Mouse (Mus musculus) 3134 (cell line): ENCODE results near the gene Hnf1a.

ENCODE experiments used
- DNase-seq: peaks from one replicate; pipeline ENCODE4 v3.0.0-alpha.2; 2011; ENCODE audit warnings: low spot score; ENCODE audit not compliant: insufficient read length; ENCODE audit errors: extremely low read depth

Gene Hnf1a

DNA sequence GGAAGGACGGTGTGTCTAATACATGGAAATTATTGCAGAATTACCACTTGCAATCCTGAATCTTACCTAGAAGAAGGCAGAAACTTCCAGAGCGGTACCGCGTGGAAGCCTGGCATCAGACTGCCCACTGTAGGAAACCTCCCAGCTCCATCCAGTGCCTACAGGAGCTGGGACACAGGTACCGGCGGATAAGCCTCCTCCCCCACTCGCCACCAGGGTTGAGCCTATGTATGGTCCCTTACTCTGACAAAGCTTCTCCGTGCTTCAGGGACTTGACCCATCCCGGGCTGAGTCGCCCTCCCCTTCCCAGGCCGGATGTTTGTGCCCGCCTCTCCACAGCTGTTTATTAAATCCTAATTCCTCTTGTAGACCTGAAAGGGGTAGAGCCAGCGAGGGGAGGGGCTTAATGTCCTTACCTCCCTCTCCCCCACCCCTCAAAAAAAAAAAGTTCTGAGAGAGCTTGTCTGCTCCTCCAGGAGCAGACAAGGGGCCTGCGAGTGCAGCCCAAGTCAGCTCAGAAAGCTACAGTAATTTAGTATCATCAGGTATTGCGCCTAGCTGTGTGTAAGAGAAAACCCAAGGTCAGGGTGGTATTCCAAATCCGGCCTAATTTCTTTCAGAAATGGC lies 9.3 kb upstream of the Hnf1a start:
- DNase-seq: peak; percentile 23

DNA sequence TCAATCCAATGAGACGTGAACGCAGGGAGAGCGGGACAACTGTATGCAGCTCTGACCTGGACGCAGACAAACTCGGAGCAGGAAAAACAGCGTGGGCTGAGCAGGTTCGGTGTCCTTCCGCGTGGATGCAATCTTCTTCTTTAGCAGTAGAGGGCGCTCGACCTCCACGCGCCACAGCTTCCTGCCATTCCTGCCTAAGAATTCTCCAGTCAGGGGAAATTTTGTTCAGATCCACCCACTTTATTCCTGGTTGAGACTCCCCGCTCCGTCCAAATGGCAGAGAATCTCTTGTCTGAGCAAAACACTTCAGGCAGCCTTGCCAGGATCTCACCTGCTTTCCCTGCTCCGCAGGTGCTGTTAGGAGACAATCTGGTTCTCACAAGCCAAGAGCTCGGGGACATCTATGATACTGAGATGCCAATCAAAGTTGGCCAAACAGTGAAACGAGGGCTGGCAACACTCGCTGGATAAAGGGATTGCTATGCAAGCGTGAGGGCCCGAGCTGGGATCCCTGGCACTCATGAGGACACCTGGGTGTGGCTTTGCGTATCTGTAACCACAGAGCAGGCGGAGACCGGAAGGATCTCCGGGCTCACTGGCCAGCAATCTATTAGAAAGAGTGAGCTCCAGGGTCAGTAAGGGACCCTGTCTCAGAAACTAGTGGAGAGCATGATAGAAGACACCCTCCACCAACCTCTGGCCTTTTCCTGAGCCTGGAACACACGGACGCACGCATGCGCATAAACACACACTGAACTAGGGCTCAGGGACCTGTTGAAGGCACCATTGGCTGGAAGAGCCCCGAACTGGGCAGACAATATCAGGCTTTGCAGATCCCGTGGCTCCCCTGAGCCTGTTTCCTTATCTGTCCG lies 8.6 kb upstream of the Hnf1a start:
- DNase-seq: peak; percentile 61

DNA sequence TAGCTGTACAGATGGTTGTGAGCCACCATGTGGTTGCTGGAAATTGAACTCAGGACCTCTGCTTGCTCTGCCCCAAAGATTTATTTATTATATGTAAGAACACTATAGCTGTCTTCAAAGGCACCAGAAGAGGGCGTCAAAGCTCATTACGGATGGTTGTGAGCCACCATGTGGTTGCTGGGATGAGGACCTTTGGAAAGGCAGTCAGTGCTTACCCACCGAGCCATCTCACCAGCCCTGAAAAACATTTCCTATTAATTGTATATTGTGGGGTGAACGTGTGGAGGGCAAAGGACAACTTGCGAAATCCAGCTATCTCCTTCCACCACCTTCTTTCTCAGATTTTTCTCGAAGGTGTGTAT lies 8.0 kb upstream of the Hnf1a start:
- peak; percentile 68 for DNase-seq

DNA sequence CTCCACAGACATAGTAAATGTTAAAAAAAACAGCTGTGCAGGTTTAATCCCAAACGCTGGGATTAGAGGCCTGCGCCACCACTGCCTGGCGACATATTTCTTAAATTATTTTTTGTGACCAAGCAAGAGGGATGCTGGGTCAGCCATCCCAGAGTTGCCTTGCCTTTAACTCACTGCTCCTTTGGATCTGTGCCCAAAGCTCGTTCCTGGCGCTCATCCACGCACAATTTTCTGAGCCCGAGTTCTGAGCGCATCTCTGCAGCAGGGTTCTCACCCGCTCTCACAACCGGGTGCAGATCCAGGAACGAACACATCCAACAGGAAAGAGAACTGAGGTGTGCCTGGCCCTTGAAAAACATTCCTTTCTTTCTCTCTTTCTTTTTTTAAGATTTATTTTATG lies 7.6 kb upstream of the Hnf1a start:
- DNase-seq: no peak

DNA sequence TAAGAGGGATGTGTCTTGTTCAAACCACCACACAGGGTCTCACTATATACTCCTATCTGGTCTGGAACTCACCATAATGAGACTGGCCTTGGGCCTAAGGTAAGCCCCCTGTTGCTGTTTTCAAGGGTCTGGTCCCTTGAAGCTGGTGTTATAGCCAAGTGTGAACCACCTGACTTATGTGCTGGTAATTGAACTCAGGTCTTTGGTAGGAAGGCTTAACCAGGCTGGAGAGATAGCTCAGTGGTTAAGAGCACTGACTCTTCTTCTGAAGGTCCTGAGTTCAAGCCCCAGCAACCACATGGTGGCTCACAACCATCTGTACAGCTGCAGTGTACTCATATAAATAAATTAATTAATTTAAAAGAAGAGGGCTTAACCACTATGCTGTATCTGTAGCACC lies 6.0 kb upstream of the Hnf1a start:
- DNase-seq: no peak

DNA sequence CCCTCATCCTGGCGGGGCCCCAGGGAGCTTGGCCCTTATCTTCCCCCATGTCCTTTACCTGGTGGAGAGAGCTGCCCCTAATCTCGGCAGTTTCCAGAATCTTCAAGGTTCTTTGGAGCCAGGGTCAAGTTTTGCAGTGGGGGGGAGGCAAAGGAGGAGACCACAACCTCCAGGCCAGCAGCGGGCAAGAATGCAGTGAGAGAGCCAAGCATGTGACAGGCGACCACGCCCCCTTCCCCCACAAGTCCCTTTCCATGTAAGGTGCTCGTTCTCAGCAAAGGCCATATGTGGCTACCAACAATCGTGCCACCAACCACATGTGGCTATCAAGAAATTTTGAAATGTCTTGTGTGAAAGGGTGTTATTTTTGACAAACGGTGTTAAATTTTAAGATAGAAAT lies 2.2 kb upstream of the Hnf1a start:
- no peak for DNase-seq

DNA sequence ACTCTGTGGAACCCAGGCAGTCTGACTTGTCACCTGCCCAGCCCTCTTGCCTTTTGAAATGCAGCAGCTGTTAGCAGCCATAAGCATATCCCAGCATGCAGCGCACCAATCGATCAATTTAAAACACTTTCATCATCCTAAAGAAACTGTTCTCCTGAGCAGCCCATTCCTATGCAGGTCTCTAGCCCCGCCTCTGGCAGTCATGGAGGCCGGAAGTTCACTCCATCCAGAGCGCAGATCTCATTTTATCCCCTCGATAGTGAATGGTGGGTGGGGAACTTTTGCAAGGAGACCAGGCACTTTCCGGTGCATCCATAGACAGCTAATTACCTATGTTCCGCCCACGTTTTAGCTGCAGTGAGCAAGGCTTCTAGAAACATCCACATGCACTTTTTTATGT lies 1.3 kb upstream of the Hnf1a start:
- DNase-seq: no peak

DNA sequence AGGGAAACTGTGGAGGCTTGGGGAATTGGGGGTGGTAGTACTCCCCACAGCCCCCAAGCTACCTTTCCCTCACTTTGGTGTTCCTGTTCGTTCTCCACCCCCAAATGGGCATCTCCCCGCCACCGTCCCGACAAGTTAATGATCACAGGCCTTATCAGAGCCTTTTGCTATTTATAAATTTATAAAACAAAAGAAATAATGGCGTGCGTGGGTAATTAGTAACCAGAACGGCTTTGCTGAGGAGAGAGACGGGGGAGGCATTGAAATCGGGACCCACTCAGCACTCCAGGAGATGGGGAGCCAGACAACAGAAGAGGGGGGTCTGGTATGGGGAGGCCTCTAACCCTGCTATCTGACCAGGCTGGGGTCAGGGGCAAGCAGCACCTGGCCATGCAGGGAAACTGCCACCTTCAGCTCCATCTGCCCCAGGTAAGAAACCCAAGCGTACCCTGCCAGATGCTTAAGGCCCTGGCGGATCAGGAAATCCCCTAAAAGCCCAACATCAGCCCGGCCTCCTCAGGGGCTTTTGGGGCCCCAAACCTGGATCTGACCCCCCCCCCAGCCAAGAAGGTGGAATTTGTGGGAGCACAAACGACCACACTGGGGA lies 1.2 kb downstream of the Hnf1a start:
- no peak for DNase-seq

DNA sequence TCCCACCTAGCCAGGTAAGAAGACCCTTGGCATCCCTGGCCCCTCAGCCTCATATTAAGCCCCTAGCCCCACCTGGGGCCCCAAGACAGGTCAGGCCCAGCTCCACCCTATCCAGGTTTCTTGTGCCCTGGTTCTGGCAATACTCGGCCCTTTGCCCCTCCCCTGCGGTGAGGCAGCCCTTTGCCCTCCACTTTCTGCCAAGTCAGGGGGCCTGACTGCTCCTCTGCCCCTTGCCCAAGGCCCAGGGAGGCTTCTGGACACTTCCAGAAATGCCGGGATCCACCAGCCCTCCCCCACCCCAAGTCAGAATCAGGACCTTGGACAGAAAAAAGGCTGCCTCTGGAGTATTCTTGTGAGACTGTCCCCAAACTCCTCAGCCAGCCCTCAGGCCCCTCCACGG lies 1.8 kb downstream of the Hnf1a start:
- no peak for DNase-seq

DNA sequence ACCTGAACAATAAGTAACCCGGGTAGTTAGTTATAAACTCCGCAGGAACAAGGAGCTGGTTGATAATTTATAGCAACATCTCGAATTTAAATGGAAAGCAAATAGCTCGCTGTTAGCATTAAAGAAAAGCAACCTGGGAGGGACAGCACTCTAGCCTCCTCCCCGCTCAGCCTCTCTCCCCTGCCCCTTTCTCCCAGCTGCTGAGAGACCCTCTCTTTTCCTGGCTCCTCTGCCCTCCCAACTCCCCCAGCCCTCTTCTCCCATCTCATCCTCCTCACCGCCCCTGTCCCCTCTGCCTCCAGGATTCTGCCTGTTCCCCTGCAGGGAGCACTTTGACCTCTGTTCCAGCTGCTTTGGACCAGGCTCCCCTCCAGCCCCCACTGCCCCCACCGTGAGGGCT lies 2.2 kb downstream of the Hnf1a start:
- DNase-seq: no peak

DNA sequence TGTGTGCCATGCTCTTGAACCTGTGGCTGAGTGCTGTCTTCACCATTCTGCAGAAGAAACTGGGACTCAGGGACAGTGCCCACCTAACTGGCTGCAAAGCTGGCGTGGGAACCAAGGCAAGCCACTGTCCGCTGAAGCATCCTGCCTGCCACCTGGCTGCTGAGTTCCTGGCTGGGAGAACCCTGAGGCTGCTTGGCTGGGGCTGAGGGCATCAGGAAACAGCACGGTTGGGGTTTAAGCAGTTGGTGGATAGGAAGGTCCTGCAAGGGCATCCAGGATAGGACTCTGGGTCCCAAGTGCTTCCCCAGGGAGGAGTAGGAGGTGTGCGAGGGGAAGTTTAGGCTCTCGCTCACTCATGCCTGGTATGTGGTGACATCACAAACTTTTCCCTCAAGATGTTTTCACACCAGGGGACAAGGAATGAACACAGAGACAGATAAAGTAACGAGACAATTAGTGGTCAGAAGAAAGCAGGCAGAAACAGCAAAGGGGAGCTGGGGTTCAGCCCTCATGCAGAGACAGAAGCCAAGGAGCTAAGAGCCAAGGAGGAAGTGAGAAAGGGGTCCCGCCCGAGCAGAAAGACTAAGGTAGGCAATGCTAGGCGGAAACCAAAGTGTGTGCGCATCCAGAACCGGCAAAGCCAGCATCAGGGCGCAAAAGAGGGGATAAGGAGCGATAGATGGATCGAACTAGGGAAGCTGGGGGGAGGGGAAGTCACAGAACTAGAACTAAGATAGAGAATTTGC lies 3.2 kb downstream of the Hnf1a start:
- DNase-seq: no peak

DNA sequence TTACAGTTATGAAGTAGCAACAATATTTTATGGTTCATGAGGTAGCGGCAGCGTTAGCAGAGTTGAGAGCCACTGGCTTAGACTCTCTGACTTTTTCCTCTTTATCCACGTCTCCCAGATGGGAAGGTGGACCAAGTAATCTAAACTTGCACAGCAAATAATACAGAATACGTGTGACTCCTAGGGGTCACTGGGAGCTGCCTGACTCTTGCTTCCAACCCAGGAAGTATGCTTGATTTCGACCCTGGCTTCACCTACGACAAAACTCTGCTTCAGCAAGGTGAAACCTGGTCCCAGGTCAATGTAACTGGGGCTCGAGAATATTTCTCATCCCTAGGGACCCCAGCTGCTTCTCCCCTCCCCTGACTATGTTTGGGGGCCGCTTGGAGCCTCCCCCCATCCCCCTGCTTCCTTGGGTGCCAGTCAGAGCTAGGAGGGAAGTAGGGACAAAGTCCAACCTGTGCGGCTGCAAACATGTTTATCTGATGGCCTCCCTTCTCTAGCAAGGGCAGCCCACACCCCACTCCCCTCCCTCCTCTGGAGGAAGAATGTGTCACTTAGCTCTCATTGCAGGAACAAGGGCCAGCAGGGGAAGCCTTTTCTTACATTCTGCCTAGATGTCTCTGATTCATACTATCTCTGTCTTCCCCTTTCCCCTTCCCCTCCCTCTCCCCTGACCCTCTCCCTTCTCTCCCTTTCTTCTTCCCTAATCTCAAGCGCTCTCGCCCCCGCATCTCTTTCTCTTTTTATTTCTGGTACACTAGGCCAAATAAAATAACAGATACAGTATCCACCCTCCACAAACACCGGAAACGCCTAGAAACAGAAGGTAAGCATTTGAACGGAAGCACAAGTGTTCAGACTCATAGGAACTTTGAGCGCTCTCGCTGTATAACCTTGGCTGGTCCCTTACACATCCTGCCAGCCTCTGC lies 5.7 kb downstream of the Hnf1a start:
- DNase-seq: no peak

DNA sequence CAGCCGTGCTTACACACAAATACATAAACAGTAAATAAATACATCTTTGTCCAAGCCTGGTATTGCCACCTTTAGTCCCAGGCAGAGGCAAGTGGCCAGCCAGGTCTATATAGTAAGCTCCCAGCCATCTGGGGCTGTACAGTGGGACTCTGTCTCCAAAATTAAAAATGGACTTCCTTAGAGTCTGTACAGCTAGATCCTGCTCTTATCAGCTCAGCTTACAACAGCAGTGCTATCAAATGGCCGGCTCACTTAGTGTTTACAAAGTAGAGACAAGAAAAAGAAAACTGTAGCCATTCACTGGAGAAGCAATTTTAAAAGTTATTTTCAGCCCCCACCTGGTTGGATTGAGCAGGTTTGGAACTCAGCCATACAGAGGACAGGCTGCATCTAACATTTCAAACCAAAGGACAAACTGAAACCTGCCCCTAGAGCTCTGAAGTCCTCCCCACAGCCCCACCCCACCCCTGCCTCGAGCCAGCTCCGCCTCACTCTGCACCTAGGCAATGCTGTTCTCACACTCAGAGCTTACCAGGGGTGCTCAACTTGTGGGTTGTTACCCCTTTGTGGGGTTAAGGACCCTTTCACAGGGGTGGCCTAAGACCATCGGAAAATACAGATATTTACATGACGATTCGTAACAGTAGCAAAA lies 6.5 kb downstream of the Hnf1a start:
- DNase-seq: no peak

DNA sequence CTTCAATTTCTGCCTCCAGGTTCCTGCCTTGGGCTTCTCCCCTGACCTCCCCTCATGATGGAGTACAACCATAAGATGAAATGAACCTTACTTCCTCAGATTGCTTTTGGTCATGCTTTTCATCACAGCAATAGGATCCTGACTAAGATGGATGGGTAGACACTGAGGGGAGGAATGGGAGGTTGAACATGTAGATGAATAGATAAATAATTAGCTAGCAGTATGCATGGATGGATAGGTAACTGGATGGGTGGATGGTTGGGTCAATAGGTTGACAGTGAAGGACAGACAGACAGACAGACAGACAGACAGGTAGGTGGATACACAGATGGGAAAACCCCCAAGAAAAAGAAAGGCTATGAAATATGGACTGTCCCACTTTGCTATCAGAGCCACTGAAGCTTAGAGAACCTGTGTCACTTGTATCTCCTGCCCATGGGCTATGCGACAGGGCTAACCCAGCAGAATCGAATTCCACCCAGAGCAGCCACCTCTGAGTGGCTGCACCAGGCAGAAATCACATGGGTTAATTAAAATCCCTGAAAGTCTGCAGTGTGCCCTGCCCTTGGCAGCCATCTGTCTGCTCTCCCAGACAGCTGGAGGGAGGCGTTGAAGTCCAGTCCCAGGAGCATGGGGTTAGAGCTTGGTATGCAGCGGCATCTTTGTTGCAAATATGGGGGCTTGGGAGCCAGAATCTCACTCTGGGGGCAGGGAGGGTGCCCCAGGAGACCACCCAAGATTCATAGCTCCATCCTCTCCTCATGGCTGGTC lies 9.1 kb downstream of the Hnf1a start:
- no peak for DNase-seq

DNA sequence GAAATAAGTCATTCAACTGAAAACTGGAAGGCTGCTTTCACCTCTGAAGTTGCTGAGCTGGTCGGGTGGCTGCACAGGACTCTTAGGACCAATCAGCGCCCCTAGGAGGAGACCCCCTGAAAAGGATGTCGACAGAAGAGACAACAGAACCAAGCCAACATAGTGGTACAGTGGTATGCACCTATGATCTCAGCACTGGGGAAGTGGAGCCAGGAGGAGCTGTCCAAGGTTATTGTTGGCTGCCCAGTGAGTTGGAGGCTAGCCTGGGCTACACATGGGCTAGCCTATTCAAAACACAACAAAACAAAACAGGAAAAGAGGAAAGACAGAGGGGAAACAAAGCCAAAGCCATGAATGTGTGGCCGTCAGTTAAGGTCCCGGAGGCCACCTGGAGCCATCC lies 12.8 kb downstream of the Hnf1a start:
- no peak for DNase-seq

DNA sequence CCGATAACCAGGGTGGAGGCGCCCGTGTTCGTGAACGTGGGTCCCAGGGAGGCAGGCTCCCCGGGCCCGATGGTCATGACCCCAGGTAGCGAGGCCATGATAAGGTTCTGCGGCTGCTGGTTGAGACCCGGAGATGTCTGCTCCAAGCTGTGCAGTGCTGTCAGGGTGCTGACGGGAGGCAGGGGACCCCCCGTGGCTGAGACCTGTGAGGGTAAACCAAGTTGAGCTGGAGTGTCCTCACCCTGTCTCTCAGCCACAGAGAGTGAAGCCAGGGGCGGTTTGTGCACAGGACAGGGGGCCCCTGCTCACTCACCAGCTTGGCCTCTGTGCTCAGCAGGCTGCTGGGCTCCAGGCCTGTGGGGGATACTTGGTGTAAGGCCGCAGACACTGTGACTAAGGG lies 17.6 kb downstream of the Hnf1a start:
- DNase-seq: no peak

DNA sequence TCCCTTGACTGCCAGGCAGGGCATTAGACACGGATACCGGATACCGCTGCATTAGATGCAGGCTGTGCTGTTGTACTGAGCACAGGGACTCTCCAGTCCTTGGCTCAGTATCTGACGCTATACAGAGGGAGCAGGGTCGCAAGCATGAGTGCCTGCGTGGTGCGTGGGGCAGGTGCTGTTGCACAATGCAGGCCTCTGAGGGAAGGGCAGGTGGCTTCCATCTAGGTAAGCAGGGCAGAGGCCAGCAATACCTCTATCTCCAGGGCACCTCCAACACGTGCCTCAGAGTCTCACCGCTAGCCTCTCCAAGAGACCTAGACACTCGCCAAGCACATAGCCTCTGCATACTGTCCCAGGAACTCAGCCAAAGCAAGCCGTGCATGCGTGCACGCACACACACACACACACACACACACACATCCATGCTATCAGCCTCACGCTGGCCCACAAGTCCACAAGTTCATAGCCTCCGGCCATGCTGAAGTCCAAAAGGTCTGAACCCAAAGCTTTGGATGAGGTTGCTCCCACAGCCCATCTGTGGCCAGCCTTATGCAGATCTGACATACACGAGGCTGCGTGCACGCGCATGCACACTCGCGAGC lies 19.5 kb downstream of the Hnf1a start:
- no peak for DNase-seq

DNA sequence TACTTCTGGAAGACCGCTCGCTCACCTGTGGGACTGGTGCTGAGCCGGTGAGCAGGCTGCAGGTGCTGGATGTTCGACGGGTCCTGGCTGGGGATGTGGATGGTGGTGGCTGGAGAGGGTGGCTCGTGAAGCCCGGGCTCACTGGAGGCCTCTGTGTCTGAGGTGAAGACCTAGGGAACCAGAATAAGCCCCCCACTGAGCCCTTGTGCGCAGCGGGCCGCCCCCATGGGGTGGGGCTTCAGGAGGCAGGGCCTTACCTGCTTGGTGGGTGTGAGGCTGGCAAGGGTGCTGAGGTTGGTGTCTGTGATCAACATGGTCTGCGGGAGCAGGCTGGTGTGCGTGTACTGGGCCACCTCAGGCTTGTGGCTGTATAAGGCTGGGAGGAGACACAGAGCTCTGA lies 20.2 kb downstream of the Hnf1a start:
- DNase-seq: no peak

DNA sequence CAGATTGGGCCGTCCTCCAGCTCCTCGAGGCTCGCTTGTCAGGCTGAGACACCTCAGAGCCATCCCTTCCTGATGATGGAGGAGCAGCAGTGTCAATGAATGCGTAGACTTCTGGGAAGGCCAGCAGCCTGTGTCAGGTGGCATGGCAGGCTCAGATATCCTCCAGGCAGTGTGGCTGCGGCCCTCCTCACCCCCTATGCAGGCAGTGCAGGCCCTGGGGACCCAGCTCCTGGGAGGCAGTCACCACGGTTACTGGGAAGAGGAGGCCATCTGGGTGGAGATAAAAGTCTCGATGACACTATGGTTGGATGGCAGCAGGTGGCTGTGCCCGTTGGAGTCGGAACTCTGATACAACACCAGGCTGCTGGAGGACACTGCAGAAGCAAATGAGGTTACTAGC lies 21.1 kb downstream of the Hnf1a start:
- no peak for DNase-seq
